Mouse (Mus musculus) stomach, embryonic 16.5 days (tissue): ENCODE measurements around the gene Sp4. TPM values are rescaled to one million over a fixed set of nuclear protein-coding genes. Genes with fewer than 3 reads are reported as not detected.

Experiments used
- polyA plus RNA-seq: library from polyadenylated mRNA; unstranded; fragments of >200 nt; fragmentation: Nextera tagmentation; extraction: Ambion mirVana; gene quantifications from 2 replicates; pipeline ENCODE4 v1.2.1, GENCODE M21; 2015

Sp4 gene
- polyA plus RNA-seq, 1 experiment from 2014 or later, result 5.6 TPM

Other genes starting within 250 kb of the Sp4 start
- 0.05 and 0.14 TPM in 2 replicates for gene Dnah11, start 102.4 kb downstream of the Sp4 start, polyA plus RNA-seq